Mouse (Mus musculus) hindbrain, embryonic 15.5 days (tissue): Measurements from ENCODE around the gene Tmprss6. TPM values are rescaled to one million over a fixed set of nuclear protein-coding genes. Genes with fewer than 3 reads are reported as not detected.

ENCODE experiments used
- ATAC-seq: fragments of 200-750 bp; cut with Nextera tagmentation; 2 replicates; pipeline ENCODE4 v1.8.0; 2017; ENCODE audit warnings: low read depth, moderate number of reproducible peaks, moderate TSS enrichment; ENCODE audit not compliant: low FRiP score
- H3K27ac ChIP-seq: fragments of 300-500 bp; sonication (generic); replicated peaks from 2 replicates; pipeline ENCODE4 v1.5.1; 2015; ENCODE audit warnings: mild to moderate bottlenecking, inconsistent platforms
- H3K27me3 ChIP-seq: fragments of 300-500 bp; sonication (generic); 2 replicates; pipeline ENCODE4 v1.6.1; 2015; ENCODE audit warnings: control low read depth, inconsistent platforms
- H3K36me3 ChIP-seq: fragments of 300-500 bp; sonication (generic); 2 replicates; pipeline ENCODE4 v1.6.1; 2015; ENCODE audit warnings: control low read depth, inconsistent platforms
- H3K4me1 ChIP-seq: fragments of 300-500 bp; sonication (generic); replicated peaks from 2 replicates; pipeline ENCODE4 v1.6.1; 2015; ENCODE audit warnings: control low read depth, inconsistent platforms
- H3K4me2 ChIP-seq: fragments of 300-500 bp; sonication (generic); 2 replicates; pipeline ENCODE4 v1.6.1; 2015; ENCODE audit warnings: moderate library complexity, mild to moderate bottlenecking, inconsistent platforms
- H3K4me3 ChIP-seq: fragments of 300-500 bp; sonication (generic); 2 replicates; pipeline ENCODE4 v1.5.1; 2015; ENCODE audit warnings: mild to moderate bottlenecking, inconsistent platforms
- H3K9ac ChIP-seq: fragments of 300-500 bp; sonication (generic); 2 replicates; pipeline ENCODE4 v1.6.1; 2015; ENCODE audit warnings: inconsistent platforms
- H3K9me3 ChIP-seq: fragments of 300-500 bp; sonication (generic); 2 replicates; pipeline ENCODE4 v1.6.1; 2016; ENCODE audit warnings: control low read depth, inconsistent platforms
- WGBS: fragments of 180-500 bp; shearing (Covaris S2); methylation state at CpG from one replicate; pipeline ENCODE4 v1.1.7; 2015; 5-methylcytosine and 5-hydroxymethylcytosine counted together
- polyA plus RNA-seq: library from polyadenylated mRNA; unstranded; fragments of >200 nt; fragmentation: Nextera tagmentation; extraction: Ambion mirVana; gene quantifications from 2 replicates; pipeline ENCODE4 v1.2.1, GENCODE M21; 2015

Gene Tmprss6
- polyA plus RNA-seq, 1 experiment from 2014 or later = 0.47 TPM

GRCm38 (mm10) chr15:78504013-78504412 lies 35.6 kb upstream of the Tmprss6 start:
- H3K4me2 ChIP-seq = no peak overlapping the region
- no peak overlapping the region for H3K9ac ChIP-seq
- ATAC-seq = no peak
- H3K27me3 ChIP-seq = no peaks in the 10 kb centered on the region
- H3K36me3 ChIP-seq = no peaks in the 10 kb centered on the region
- H3K4me3 ChIP-seq = no peak overlapping the region
- no peaks in the 10 kb centered on the region for H3K9me3 ChIP-seq
- WGBS = 95% methylated on average over 1 of the region's 1 CpGs
- no peaks in the 10 kb centered on the region for H3K4me1 ChIP-seq
- no peak overlapping the region for H3K27ac ChIP-seq

DNA sequence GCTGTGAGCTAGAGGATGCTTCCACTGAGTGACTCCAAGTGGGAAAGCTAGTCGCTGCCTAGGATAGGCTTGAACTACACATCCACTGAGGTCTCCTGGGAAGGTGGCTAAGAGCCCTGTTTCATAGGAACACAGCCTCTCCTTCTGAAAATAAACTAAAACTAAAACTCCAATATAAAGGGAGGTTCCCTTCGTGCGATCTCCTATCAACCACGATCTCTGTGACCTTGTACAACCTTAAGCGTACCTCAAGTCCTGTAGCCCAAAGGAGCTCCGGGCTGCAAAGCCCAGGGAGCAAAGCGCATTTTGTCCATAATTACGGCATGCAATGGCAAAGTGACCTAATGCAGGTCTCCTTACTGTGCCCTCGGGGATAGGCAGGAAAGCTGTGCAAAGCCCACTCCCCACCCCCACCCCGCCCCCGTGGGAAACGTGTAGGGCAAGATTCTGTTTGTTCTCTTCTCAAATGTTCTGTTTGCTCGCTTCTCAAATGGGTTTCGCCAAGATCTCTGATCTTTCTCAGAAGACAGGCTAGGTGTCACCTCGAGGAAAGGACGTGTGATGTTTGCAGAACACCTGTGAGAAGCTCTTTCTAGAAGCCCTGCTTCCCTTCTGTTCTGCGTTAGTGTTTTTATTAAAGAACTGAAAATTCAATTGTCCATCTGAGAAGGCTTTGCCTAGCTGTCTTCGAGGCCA lies 34.2 kb upstream of the Tmprss6 start:
- H3K4me3 ChIP-seq = no peak overlapping the region
- no peak for ATAC-seq
- no peaks in the 10 kb centered on the region for H3K9me3 ChIP-seq
- no peaks in the 10 kb centered on the region for H3K27me3 ChIP-seq
- H3K4me2 ChIP-seq = no peak overlapping the region
- WGBS = 89% methylated on average over 18 of the region's 18 CpGs
- no peak overlapping the region for H3K27ac ChIP-seq
- H3K36me3 ChIP-seq = no peaks in the 10 kb centered on the region
- no peak overlapping the region for H3K9ac ChIP-seq
- H3K4me1 ChIP-seq = no peaks in the 10 kb centered on the region

GRCm38 (mm10) chr15:78494968-78495406 lies 26.6 kb upstream of the Tmprss6 start, which contains the start of gene Il2rb:
Gene Il2rb (minus strand): TSS chr15:78495271.
- no peaks in the 10 kb centered on the region for H3K9me3 ChIP-seq
- no peaks in the 10 kb centered on the region for H3K27me3 ChIP-seq
- no peak within 1 kb of the TSS for H3K4me2 ChIP-seq
- no peaks in the 10 kb centered on the region for H3K36me3 ChIP-seq
- 87% methylated on average over 11 of the region's 11 CpGs for WGBS
- H3K27ac ChIP-seq = no peak within 1 kb of the TSS
- no peaks in the 10 kb centered on the region for H3K4me1 ChIP-seq
- no peak for ATAC-seq
- no peak within 1 kb of the TSS for H3K9ac ChIP-seq
- H3K4me3 ChIP-seq = no peak within 1 kb of the TSS

- Histone ChIP-seq H3K9me3 (no peaks in the 10 kb centered on the region), H3K27ac (no peak overlapping the region), H3K4me2 (no peak overlapping the region), H3K36me3 (no peaks in the 10 kb centered on the region), H3K9ac (no peak overlapping the region), H3K4me3 (no peak overlapping the region), H3K4me1 (no peaks in the 10 kb centered on the region), H3K27me3 (no peaks in the 10 kb centered on the region)
- no peak for ATAC-seq
- WGBS = 77% methylated on average over 10 of the region's 10 CpGs
These were observed 25.1 kb upstream of the Tmprss6 start for GRCm38 (mm10) chr15:78493401-78494010.

DNA sequence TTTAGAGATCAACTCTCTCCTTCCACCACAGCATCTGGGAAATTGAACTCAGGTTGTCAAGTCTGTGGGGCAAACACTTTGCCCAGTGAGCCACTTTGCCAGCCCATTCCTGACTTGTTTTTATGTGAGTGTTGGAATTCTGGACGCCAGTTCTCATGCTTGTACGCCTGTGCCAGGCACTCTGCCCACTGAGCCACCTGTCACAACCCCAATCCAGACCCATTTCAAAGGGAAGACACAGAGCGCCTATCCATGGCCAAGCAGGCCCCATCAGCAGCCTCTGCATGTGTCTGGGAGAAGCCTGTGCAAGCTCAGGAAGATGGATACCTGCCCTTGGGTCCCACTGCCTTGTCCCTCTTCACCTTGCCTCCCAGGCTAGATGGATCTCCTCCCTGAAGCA lies 22.9 kb upstream of the Tmprss6 start:
- no peaks in the 10 kb centered on the region for H3K9me3 ChIP-seq
- no peak overlapping the region for H3K9ac ChIP-seq
- no peak overlapping the region for H3K27ac ChIP-seq
- ATAC-seq = no peak
- WGBS = 85% methylated on average over 3 of the region's 3 CpGs
- no peaks in the 10 kb centered on the region for H3K4me1 ChIP-seq
- H3K27me3 ChIP-seq = no peaks in the 10 kb centered on the region
- H3K36me3 ChIP-seq = no peaks in the 10 kb centered on the region
- no peak overlapping the region for H3K4me2 ChIP-seq
- no peak overlapping the region for H3K4me3 ChIP-seq

GRCm38 (mm10) chr15:78489906-78490305 lies 21.5 kb upstream of the Tmprss6 start:
- no peaks in the 10 kb centered on the region for H3K9me3 ChIP-seq
- H3K4me3 ChIP-seq = no peak overlapping the region
- H3K27me3 ChIP-seq = no peaks in the 10 kb centered on the region
- no peaks in the 10 kb centered on the region for H3K36me3 ChIP-seq
- H3K4me2 ChIP-seq = no peak overlapping the region
- WGBS = 83% methylated on average over 8 of the region's 8 CpGs
- no peak overlapping the region for H3K27ac ChIP-seq
- no peaks in the 10 kb centered on the region for H3K4me1 ChIP-seq
- no peak overlapping the region for H3K9ac ChIP-seq
- no peak for ATAC-seq

- H3K27me3 ChIP-seq = no peaks in the 10 kb centered on the region
- no peaks in the 10 kb centered on the region for H3K9me3 ChIP-seq
- no peaks in the 10 kb centered on the region for H3K36me3 ChIP-seq
- H3K4me1 ChIP-seq = no peaks in the 10 kb centered on the region
- H3K27ac ChIP-seq = no peak overlapping the region
- no peak overlapping the region for H3K4me2 ChIP-seq
- no peak overlapping the region for H3K9ac ChIP-seq
- WGBS = 84% methylated on average over 3 of the region's 3 CpGs
- H3K4me3 ChIP-seq = no peak overlapping the region
- no peak for ATAC-seq
These were observed 20.8 kb upstream of the Tmprss6 start for GRCm38 (mm10) chr15:78489248-78489647.

GRCm38 (mm10) chr15:78487066-78487465 lies 18.6 kb upstream of the Tmprss6 start:
- H3K9me3 ChIP-seq = no peaks in the 10 kb centered on the region
- ATAC-seq = no peak
- H3K4me3 ChIP-seq = no peak overlapping the region
- 66% methylated on average over 4 of the region's 4 CpGs for WGBS
- no peaks in the 10 kb centered on the region for H3K36me3 ChIP-seq
- no peak overlapping the region for H3K4me2 ChIP-seq
- H3K4me1 ChIP-seq = no peaks in the 10 kb centered on the region
- no peaks in the 10 kb centered on the region for H3K27me3 ChIP-seq
- H3K27ac ChIP-seq = no peak overlapping the region
- no peak overlapping the region for H3K9ac ChIP-seq

DNA sequence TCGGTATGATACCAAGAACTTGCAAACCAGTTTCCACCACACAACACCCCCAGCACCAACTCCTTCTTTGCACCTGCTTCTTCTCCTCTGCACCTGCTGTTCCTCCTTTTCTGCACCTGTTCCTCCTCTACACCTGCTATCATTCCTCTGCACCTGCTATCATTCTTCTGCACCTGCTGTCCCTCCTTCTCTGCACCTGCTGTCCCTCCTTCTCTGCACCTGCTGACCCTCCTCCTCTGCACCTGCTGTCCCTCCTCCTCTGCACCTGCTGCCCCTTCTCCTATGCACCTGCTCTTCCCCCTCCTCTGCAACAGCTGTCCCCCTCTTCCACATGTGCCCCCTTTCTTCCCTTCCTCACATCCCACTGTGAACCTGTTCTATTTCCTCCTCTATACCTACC lies 18.1 kb upstream of the Tmprss6 start:
- no peaks in the 10 kb centered on the region for H3K4me1 ChIP-seq
- H3K4me3 ChIP-seq = no peak overlapping the region
- no peak for ATAC-seq
- H3K9me3 ChIP-seq = no peaks in the 10 kb centered on the region
- no peaks in the 10 kb centered on the region for H3K36me3 ChIP-seq
- no peaks in the 10 kb centered on the region for H3K27me3 ChIP-seq
- H3K27ac ChIP-seq = no peak overlapping the region
- WGBS = 100% methylated on average over 1 of the region's 1 CpGs
- no peak overlapping the region for H3K9ac ChIP-seq
- no peak overlapping the region for H3K4me2 ChIP-seq

GRCm38 (mm10) chr15:78483311-78483710 lies 14.9 kb upstream of the Tmprss6 start:
- no peaks in the 10 kb centered on the region for H3K9me3 ChIP-seq
- no peak overlapping the region for H3K4me3 ChIP-seq
- WGBS = 80% methylated on average over 4 of the region's 4 CpGs
- no peak for ATAC-seq
- no peak overlapping the region for H3K27ac ChIP-seq
- H3K9ac ChIP-seq = no peak overlapping the region
- no peaks in the 10 kb centered on the region for H3K36me3 ChIP-seq
- H3K4me1 ChIP-seq = no peaks in the 10 kb centered on the region
- H3K4me2 ChIP-seq = no peak overlapping the region
- no peaks in the 10 kb centered on the region for H3K27me3 ChIP-seq

DNA sequence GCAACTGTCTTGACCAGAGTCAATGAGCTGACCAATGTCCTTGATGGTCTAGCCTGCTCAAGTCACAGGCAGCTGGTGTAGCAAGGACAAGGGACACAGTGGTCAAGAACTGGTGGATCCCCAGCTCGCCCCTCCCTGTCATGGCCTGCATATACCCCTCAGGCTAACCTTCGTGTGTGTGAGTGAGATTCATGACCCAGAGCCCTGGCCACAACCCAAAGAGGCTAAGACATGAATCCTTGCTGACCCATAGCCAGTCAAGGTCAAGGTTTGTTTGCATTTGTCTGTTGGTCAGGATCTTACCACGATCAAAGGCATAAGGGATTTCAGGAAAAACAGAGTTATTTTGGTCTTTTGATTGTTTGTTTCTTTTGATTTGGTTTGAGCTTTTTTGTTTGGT lies 14.1 kb upstream of the Tmprss6 start:
- Histone ChIP-seq H3K4me1 (no peaks in the 10 kb centered on the region), H3K9me3 (no peaks in the 10 kb centered on the region), H3K27ac (no peak overlapping the region), H3K9ac (no peak overlapping the region), H3K36me3 (no peaks in the 10 kb centered on the region), H3K27me3 (no peaks in the 10 kb centered on the region), H3K4me3 (no peak overlapping the region), H3K4me2 (no peak overlapping the region)
- WGBS = 73% methylated on average over 3 of the region's 3 CpGs
- ATAC-seq = no peak

DNA sequence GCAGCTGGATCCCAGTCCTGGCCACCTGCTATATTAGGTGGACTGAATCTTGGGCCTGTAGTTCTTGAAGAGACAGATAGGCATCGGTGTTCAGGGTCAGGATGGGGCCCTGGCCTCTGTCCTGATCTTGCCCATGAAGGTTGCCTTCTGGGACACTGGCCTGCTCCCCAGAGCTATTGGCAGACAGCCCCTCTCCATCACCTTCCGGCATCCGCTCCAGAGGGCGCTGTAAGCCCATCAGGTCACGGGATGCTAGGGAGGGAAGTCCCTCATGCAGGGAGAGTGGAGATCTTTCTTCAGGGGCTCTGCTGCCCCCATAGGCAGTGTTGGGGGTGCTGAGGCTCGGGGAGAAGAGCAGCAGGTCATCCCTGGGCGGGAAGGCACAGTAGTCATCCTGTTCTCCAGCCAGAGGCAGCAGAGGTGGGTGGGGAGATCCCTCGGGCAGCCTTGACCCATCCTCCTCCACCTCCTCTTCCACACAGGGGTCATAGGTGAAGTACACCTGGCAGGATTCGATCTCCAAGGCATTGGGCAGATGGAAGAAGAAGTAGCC lies 13.1 kb upstream of the Tmprss6 start:
- no peak overlapping the region for H3K4me2 ChIP-seq
- no peak overlapping the region for H3K27ac ChIP-seq
- no peak overlapping the region for H3K4me3 ChIP-seq
- no peaks in the 10 kb centered on the region for H3K36me3 ChIP-seq
- H3K9ac ChIP-seq = no peak overlapping the region
- no peaks in the 10 kb centered on the region for H3K9me3 ChIP-seq
- WGBS = 57% methylated on average over 9 of the region's 9 CpGs
- no peaks in the 10 kb centered on the region for H3K27me3 ChIP-seq
- no peak for ATAC-seq
- H3K4me1 ChIP-seq = no peaks in the 10 kb centered on the region
